Mouse (Mus musculus): ENCODE results near the gene Anks1b.

Gene Anks1b

DNA sequence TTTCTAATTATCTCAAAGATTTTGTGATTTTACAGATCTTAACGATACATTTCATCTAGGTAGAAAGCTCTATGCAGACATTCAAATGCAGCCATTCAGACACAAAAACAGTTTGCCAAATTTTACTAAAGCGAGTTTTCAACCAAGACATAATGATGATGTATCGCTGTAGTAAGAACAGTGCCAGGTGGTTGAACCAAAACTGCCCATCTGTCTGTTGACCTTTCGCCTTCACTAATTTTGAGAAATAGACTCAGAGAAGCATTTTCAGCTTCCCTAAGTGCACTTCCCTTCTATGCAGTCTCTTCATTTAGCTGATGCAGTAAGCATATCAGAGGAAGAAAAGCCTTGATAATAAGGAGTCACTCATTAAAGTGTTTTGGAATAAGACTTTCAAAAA, 527.1 kb downstream of the Anks1b start:
- no peak for DNase-seq

DNA sequence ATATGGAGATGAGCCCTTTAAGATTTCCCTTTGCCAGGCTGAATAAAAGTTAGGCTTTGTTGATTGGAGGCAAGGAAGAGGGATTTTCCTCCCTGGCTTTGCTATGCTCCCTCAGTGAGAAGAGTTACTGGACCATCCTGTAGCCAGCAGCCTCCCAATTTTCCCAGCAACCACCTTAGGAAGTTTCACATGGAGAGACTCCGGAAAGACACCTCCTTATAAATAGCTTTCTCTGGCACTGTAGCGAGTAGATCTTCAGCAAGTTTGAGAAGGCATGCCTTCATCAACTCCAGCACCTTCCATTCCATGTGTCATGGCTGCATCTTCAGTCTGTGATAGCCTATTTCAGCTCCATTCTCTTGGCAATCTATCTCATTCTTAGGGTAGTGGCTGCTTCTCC, 535.2 kb downstream of the Anks1b start:
- DNase-seq, result no peak

DNA sequence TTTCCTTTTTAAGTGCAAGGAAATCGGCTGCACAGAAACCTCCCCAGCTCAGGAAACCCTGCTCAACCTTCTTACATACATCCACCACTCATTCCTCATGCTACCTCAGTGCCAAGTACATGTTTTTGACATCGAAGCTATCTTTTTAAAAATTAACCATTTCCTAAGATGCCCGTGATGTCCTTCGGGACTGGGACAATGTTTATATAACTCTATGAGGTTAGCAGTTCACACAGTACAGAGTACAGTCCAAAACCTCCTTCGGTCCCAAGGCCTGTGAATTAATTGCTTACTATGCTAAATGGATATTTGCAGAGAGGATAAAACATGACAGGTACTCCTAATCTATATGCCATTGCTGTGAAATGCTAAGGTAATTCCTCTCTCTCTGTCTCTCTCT, 558.2 kb downstream of the Anks1b start:
- no peak for DNase-seq

DNA sequence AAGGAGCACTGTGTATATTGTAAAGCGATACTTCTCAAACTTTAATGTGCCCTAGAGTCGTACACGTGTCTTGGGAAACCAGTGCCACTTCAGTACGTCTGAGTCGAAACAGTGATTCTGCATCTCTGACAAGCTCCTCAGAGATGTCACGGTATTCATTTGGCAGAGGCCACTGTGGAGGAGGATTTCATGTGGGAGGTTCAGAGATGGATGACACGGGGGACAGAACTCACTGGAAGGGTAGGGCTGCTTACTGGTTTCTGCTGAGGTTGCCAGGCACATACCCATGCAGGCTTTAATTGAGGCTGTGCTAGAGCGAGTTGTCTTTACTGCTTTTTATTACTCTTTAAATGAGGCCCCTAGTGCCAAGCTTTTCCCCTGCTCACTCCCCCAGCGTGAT, 558.7 kb downstream of the Anks1b start:
- no peak for DNase-seq

DNA sequence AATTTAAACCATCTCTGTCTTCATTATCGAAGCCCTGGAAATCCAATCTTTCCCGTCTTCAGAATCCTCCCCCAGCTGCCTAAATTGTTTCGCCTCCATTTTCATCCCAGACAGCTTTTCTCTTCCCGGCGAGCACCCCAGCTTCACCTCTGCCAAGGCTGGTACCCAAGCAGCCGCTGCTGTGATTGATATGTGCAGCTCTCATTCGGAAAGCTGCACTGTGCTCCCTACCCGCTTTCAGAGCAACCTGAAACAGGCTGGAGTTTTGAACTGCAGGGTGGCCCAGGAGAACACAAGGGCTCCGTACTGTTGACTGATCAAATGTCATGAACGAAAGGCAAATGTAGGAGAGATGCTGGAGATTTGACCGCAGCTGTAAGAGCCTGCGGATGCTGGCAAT, 559.2 kb downstream of the Anks1b start:
- DNase-seq, result no peak

DNA sequence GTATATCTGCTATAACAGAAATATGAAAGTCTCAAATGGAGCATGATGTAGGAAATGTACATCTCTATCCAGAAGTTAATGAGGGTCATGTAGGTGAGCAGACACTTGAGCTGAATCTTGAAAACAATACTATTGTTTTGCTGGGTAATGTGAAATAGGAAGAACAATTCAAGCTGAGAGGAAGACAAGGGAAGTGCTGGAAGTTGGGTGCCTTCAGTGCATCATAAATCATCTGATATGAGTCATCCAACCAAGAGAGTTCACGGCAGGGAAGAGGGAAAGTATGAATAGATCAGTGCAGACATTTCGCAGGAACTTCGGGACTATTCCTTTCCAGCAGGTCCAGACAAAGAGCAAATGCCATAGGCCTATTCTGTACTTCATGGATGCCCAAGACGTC, 567.7 kb downstream of the Anks1b start:
- DNase-seq, result no peak

DNA sequence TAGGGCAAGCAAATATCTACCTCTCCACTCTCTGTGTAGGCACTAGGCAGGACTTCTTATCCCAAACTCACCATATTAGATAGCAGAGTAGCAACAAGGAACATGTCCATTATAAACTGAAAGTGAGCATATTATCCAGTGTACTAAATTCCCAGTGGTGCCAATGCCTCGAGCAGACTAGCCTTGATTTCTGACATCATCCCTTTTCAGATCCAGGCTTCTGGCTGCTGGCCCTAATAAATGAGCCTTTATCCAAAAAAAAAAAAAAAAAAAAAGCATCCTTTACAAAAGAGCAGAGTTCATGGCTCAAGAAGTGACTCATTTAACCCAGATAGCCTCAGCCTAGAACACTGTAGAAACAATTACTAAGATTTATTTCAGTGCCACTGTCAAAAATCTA, 568.3 kb downstream of the Anks1b start:
- no peak for DNase-seq

DNA sequence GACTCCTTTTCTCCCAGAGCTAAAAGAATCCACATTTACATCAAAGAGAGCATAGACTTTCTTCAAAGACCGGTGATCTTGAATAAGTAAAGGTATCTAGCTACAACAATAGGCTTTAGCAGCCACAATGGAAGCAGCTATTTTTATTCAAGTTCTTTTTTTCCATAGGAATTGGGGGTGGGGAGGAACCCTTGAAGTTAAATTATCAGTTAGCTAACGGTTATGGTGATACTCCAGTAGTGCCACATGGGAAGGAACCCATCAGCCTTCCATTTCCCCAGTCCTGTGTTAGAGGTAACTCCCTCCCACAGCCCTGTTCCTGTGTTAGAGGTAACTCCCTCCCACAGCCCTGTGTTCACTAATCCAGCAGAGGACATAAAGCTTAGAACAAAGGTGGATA, 591.6 kb downstream of the Anks1b start:
- DNase-seq, result no peak

DNA sequence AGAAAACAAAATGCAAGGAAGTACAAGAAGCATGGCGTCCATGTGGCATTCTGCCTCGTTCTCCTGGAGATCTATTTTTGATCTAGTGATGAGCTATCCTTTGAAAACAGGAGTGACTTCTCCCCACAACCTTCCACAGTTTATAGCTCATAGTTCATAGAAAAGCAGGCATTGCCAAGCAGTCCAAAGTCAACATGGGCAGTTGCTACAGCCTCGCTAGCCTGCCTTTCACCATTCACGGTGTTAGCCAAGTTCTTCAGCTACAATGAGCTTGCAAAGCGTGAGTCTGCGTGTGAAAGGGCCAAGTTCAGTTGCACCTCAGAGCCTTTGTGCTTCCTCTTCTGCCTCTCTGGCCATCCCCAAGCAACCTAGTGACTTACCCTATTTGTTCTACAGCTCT, 592.1 kb downstream of the Anks1b start:
- DNase-seq, result no peak

DNA sequence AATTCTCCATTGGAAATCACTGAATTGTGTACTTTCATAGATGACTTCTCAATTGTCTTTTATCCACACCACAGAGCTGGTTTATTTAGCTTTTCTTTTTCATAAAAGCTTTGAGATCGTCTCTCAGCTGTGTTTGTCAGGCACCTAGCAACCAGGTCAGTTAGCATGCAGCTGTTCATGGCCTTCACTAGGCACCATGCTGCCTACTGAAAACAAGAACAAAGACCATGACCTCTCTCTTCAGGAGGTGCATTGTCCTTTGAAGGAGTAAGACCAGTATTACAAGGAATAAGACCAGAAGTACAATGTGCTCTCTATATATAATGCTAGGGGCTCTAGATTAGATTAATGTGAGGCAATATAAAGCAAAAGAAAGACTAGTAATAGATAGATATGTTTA, 594.2 kb downstream of the Anks1b start:
- DNase-seq, result no peak

DNA sequence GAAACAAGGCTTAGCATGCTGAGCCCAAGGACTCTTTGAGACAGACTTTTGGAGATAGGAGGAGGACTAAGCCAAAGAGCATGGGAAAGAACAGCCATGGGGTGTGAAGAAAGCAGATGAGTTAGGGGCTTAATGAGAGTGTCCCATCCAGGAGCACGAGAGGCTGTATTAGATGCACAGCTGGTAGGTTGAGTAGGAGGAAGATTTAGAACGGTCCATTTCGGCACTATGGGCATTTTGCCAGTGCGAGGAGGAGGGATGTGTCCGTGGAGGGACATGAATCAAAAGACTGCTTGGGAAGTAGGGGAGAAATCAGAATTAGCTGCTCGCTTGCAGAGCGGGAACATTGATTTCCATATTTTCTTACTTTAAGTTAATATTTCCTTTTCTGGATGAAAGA, 620.1 kb downstream of the Anks1b start:
- DNase-seq, result no peak

DNA sequence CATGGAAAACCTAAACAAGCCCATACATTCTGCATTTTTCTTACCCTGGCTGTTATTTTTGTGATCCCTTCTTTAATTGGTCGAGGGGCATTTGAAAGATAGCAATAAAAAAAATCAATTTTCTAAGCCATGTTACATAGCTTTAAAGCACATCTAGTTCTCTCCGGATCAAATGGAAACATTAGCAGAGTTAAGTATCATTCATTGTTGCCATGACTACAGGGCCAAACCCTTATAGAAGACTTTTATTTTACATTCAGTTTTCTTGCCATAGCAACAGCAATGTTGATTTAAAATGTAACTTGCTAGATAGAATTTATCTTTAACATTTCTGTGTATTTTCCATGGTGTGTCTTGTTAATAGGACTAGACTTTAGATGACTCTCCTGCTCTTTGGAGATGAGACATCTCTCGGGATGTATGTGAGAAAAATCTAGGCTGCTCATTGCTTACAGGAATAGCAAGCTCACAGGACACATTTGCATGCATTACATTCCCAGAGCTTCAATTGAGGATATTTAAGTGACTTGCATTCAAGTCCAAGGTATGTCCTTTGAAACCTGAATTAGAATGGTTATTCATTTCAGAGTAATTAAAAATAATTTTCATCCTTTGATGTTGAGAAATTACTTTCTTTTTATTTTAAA, 620.8 kb downstream of the Anks1b start:
- DNase-seq, result no peak

DNA sequence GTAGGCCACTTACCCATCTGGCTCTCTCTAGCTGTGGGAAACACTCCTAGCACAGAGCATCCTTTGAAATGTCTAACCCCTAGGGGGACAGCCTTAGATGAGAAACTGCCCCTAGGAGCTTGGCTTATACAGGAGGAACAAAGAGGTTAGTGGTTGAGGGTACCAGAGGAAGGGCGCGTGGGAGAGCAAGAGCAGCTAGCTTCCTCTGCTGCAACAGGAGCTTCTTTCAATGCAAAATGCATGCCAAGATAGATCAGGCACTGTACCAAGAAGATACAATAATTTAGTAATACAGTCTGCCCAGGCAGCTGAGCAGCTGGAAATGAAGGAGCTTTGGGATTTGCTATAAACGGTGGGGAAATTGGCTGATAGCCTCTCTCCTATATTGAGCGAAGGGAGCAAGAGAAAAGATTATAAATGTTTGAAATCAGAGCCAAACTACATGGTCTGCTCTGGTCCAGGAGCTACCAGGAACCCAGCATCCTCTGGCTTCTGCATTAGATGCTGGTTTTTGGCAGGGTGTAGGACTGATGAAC, 621.7 kb downstream of the Anks1b start:
- no peak for DNase-seq

DNA sequence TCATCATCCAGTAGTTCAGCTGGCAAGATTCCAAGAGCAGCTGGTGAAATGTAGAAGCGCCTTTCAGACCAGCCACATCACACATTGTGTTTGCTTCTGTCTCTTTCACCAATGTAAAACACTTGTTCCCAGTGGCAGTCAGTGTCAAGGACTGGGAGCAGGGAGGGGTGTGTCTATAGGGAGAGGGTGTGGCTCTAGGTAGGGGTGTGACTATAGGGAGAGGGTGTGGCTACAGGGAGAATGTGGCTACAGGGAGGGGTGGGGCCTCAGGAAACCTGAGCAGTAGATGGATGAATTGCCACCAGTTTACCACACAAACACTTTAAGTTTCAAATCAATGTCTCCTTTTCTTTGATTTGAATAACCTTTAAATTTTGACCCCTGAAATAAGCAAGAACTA, 634.3 kb downstream of the Anks1b start:
- DNase-seq, result no peak

DNA sequence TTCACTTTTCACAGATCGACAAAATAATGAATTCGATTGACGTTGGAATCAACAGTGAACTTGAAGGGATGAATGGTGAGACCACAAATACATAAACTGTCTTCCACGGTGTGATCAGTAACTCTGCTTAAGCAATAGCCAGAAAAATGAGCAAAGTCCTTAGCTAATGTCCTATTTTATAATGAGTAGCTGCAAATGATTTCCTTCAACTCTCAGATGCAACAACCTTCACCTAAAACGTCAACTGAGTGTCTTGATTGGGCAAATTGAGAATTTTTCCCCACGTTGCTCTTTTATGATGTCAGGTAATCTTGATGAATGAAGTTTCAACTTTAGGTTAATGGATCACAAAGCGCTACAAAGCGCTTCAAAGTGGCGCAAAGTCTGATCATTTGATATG, 639.5 kb downstream of the Anks1b start:
- DNase-seq, result no peak

DNA sequence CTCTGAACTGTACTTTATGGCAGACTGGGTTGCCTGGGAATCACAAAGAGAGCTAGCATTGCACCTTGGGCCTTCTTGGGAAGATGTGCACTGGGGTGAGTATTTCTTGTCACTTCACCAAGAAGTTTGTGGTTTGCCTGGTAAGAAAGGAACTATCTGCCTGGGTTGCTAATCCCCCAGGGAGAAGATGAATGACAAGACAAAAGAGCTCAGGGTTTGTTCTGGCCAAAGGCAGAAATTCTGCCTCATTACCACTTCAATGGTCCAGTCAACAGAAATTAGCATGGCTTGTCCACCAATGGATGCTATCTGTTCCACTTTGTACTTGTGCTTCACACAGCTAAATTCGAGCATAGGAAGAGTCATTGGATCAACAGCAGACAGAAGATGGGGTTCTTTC, 658.5 kb downstream of the Anks1b start:
- no peak for DNase-seq

DNA sequence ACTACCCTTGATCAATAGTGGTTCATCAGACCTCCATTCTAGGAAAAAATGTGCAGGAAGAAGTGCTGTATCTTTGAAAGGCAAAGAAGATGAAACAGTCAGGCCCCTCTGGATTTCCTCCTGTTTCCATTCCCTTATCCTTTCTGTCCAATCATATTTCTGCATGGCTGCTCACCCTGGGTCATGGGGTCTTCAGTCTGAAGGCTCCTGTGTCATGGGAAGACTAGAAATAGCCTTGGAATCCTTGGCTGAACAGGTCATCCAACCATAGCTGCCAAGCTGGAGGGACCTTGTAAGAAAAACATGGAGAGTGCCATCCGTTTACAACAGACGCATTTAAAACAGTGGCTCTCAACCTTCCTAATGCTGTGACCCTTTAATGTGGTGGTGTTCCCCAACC, 662.1 kb downstream of the Anks1b start:
- DNase-seq, result no peak

DNA sequence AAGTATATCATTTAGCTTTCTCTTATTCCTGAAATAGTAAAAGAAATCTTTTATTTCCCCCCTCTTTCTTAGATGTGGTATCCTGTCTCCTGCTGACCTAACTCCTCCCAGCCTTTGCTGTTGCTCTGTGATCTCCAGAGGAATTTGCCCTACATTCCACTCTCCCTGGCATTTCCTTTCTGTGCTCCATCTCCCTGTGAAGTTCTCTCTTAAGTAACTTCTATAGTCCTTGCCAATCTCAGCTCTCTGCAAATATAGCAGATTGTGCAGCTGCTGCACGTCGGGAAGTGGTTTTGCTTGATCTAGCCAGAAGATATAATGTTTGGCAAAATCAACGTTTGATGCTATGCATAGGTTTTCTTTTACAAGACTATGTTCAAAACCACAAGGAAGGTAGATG, 673.3 kb downstream of the Anks1b start:
- DNase-seq, result no peak

DNA sequence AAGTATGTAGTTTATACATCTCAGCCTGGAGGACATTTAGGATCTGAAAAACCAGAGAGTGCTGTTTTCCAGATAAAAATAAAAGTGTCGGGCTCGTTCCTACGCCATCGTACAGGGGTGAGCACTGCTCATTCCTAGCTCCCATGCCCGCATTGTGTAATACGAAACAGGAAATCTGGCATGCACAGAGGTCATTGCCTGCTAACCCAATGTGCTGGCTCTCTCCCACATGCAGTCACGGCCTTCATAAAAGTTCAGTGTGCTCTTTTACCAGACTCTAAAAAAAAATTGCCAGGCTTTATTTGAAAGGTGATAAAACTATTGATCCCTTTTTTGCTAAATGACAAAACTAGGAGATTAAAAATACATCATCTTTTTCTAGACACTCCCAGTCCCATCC, 689.6 kb downstream of the Anks1b start:
- no peak for DNase-seq

DNA sequence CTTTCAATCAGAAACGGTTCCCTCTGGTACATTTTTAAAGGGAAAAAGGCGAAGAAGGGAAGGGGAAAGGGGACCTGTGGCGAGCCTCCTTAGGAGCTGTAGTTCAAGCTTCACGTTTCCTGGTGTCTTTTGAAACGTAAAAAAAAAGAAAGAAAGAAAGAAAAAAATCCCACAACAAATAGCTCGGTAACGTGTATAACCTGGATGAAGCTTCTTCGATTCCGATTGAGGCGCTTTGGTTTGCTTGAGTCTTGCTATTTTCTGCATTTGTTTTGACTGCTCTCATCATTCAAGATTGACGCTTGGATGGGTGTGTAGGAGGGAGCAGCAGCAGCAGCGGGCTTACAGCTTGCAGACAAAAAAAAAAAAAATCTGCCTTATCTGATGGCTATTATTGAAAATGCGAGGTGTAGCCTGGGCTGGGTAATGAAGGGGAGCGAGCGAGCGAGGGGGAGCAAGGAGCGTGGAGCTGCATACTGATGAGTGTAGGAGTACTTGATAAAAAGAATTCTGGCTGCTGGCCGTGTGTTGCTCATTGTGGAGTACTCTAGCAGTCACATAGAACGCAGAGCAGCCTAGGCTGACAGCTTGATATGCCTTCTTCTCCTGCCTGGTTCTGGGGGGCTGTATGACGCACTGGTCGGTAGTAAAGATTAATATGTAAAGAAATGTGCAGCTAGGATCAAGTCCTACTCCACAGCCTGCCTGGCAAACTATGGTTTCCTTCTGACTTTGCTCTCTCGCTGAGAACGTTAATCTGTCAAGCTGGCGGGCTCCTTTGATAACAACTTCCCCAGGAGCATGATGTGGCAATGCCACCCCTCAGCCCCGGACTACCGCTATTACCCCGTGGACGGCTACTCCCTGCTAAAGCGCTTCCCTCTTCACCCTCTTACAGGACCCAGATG, 703.1 kb downstream of the Anks1b start:
- no peak for DNase-seq

DNA sequence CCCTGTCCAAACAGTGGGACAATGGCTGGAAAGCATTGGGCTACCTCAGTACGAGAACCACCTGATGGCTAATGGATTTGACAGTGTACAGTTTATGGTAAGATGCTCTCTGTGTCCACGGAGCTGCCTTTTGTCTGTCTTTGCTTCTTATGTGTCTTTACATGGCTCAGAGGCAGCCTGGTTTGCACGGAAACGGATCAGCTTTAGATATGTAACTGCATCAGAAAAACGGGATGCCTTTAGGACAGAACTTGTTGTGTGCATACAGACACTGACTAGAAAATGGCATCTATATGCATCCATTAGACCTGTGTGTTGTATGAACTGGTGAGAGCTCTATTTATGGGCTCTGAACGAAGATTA, 703.8 kb downstream of the Anks1b start:
- DNase-seq, result no peak

DNA sequence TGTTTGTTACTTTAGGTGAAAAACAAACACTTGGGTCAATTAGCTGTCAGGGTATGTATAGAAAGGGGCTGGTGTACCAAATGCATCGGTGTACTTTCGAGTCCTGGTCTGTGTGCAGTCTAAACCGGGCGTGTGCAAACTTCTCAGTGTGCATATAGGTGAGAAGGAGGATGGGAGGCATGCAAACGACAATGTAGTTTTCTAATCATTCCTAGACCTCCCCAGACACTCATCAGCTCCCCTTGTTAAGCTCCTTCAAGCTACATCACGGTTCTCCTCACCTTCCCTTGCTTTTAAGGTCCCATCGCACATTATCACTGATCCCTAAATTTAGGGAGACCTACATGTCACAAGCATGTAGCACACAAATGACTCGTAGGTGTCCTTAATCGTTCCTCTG, 704.5 kb downstream of the Anks1b start:
- DNase-seq, result no peak

DNA sequence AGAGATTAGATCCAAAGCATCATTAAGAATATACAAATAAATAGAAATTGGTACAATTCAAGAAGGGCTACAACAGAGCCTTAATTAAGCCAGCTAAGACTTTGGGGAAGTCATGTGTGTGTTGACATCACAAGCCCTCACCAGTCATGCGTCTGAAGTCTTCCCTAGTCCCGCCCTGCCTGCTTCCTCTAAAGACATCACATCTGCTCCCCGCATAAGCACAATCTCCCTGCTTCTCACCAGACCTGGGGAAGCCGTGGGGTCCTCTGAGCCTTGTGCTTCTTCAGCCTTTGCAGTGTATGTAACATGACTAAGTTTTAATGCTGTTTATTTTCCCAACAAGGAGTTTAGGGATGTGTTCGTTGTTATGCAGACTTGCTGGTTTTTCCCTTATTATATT, 706.7 kb downstream of the Anks1b start:
- no peak for DNase-seq

DNA sequence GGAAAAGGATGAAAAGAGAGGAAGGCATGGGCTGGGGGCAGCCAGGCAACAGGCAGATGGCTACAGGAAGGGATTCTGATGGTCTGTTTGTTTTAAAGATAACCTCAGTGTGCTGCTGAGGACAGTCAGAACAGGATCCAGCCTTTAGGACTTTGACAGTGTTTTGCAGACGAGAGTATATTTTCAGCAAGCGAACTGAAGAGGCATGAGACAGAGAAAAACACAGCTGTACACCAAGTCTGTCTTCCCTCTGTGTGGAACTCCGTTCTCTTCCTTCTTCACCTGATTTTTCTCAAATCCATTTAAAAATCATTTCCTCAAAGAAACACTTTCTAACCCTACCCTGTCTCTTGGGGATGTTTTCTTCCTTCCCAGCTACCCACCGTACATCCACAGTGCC, 710.7 kb downstream of the Anks1b start:
- DNase-seq, result no peak

DNA sequence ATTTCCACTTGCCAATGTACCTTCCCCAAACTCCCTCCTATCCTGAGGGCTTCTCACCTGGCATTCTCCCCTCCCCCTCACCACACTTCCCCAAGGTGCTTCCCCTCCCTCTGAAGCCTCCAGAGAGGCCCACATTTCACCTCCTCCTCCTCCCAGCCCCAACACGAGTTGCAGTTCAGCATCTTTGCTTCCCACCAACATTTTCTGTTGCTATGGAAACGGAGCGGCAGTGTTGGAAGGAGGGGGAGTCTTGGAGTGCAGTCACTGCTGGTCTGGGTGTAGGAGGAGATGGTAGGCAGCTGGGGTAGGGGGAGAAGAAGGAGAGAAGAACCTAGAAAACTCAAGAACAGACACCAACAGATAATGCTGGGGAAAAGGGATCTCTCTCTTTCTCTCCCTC, 722.8 kb downstream of the Anks1b start:
- DNase-seq, result no peak
